Comparison of ENCODE assay signal across 8 mouse cellular contexts in the genomic region with DNA sequence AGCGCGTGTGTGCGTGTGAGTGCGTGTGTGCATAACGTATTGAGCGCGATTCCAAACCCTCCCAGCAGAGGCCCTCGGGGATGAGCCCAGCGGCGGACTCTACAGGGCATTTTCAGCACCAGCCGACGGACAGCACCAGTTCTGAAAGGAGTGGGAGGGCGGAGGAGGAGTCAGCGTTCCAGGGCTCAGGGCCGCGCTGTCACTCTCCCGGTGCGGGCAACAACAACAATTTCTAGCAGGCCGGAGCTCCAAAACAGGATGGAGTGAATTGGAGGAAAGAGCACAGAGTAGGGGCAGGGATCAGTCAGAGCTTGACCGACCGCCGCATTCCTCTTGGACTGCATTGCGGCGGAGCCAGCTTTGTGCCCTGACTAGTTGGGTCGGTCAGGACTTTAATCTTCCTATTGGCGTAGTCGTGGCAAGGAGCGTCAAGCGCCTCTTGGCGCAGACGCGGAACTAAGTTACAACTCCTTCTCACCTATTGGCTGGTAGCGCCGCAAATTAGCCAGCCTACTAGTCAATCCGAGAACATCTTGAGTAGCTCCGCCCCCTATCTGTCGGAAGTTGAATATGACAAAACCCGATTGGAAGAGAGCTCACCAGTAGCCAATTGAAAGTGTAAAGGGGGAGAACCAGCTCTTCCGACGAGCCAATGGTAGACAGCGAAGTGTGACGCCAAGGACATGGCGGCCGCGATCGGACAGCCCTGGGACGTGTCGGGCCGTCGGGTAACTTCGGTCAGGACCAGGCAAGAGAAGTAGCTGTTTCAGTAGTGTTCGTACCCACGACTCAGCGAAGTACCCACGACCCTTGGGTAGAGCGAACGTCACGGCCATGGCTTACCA. TPM values are rescaled to one million over a fixed set of nuclear protein-coding genes. Genes with fewer than 3 reads are reported as not detected.
DNase-seq lines count a peak whose midpoint lies in the region; ATAC-seq lines count a peak whose summit lies in the region.

Gene Yif1a, plus strand, starts transcription at position 655 of the 845 bp plus-strand sequence.

- H3K4me3 ChIP-seq in hindbrain, embryonic 12.5 days: peak within 1 kb of the TSS; percentile 84

- peaks cover 35% of the 10 kb centered on the region for H3K27me3 ChIP-seq in hindbrain, embryonic 12.5 days

- ATAC-seq in hindbrain, embryonic 12.5 days (ENCODE audit: low FRiP score): peak; percentile 92

- peak within 1 kb of the TSS; percentile 85 for H3K27ac ChIP-seq in hindbrain, embryonic 12.5 days

- peak within 1 kb of the TSS; percentile 87 for H3K4me2 ChIP-seq in hindbrain, embryonic 12.5 days (replicated peaks)

- under 1% methylated on average over 58 of the region's 58 CpGs for WGBS in hindbrain, embryonic 12.5 days

- peak within 1 kb of the TSS; percentile 79 for H3K9ac ChIP-seq in hindbrain, embryonic 12.5 days

- H3K4me1 ChIP-seq in hindbrain, embryonic 12.5 days: peaks cover 25% of the 10 kb centered on the region

- H3K36me3 ChIP-seq in hindbrain, embryonic 12.5 days: peaks cover 30% of the 10 kb centered on the region

- DNase-seq in NIH3T3 (ENCODE audit: low read depth): peak; percentile 99
- peak; percentile 94 to 96 for DNase-seq in cerebellum, postnatal 10 days
- DNase-seq in frontal cortex, postnatal 10 days (ENCODE audit: low spot score in 2 of 2): peak; percentile 93 to 97
- DNase-seq in layer of hippocampus, postnatal 14 days (ENCODE audit: low spot score in 2 of 2): peak; percentile 94 to 99
- peak; percentile 96 for DNase-seq in lung, postnatal 14 days
- DNase-seq in retina, adult 2 months (ENCODE audit: low read depth, low spot score): peak; percentile 99
- peak; percentile 87 to 89 for DNase-seq in thymus, postnatal 36 days

- no peaks in the 10 kb centered on the region for H3K9me3 ChIP-seq in hindbrain, embryonic 12.5 days (replicated peaks)

RNA-seq across cellular contexts. Expression of gene Yif1a, which starts in this region (rescaled TPM):
- polyA plus RNA-seq in hindbrain, embryonic 12.5 days (2016; fragmentation: Nextera tagmentation; extraction: Ambion mirVana): 60.3 and 61.6 TPM in 2 replicates
- 10 to 100 TPM; 25.8 to 28.0 TPM for total RNA-seq in layer of hippocampus, postnatal 14 days (2021)

Comparison
In these comparisons a context has a peak if more than half of its experiments do, and no peak if none do; other contexts are left out.
1. Peak in every context shown above with its lines: DNase-seq, ATAC-seq, H3K4me3 ChIP-seq and H3K27ac ChIP-seq.